Mouse (Mus musculus) CH12.LX (cell line): ENCODE measurements around the gene Plk4.

Experiments used
- BHLHE40 ChIP-seq: IDR thresholded peaks from 2 replicates; pipeline ENCODE4 v1.6.1; 2011; ENCODE audit warnings: mild to moderate bottlenecking, low read depth, low read length, improper control_type of control experiment
- CTCF ChIP-seq, 2 experiments: IDR thresholded peaks in 1 of 2; conservative IDR thresholded peaks in 1 of 2; 2 replicates each; pipeline ENCODE4 v1.5.1; 2011 to 2012; ENCODE audit warnings: low read depth in 2 of 2, low read length in 2 of 2, improper control_type of control experiment in 1 of 2, inconsistent platforms in 1 of 2, mild to moderate bottlenecking in 1 of 2, moderate library complexity in 1 of 2
- E2F4 ChIP-seq: IDR thresholded peaks from 2 replicates; pipeline ENCODE4 v1.6.1; 2011; ENCODE audit warnings: low read depth, low read length, improper control_type of control experiment; ENCODE audit not compliant: insufficient replicate concordance
- ELF1 ChIP-seq: IDR thresholded peaks from 2 replicates; pipeline ENCODE4 v1.6.1; 2014; ENCODE audit warnings: low read depth, mild to moderate bottlenecking, inconsistent platforms, low read length, improper control_type of control experiment
- EP300 ChIP-seq: IDR thresholded peaks from 2 replicates; pipeline ENCODE4 v1.6.1; 2011; ENCODE audit warnings: low read length, improper control_type of control experiment
- POLR2A ChIP-seq: IDR thresholded peaks from 2 replicates; pipeline ENCODE4 v1.6.1; 2011; ENCODE audit warnings: low read depth, mild to moderate bottlenecking, improper control_type of control experiment, low read length
- RCOR1 ChIP-seq: conservative IDR thresholded peaks from 2 replicates; pipeline ENCODE4 v1.6.1; 2012; ENCODE audit warnings: low read depth, mild to moderate bottlenecking, inconsistent platforms, low read length, improper control_type of control experiment
- ZC3H11A ChIP-seq: IDR thresholded peaks from 2 replicates; pipeline ENCODE4 v1.6.1; 2012; ENCODE audit warnings: low read depth, mild to moderate bottlenecking, inconsistent platforms, low read length, improper control_type of control experiment

DNA sequence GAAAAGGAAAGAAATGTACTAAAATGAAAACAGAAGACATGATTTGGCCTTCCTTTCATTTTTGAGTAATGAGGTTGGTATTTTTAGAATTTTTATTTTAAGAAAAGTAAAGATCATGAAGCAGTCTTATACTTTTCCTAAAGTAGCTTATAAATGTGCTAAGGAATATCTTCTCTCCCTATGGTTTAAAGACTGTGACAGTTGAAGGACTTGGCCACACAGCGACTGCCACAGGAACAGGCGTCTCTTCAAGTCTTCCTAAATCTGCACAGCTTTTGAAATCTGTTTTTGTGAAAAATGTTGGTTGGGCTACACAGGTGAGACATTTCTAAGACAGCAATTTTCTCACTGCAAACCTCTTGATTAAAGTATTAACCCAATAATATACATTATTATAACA is 13.5 kb downstream of the Plk4 start:
- TF ChIP-seq EP300 (no peak), ZC3H11A (no peak), BHLHE40 (no peak), ELF1 (no peak), CTCF (conservative IDR thresholded peaks at IDR 0.05 in 1 of 2, IDR thresholded peaks at IDR 0.05 in 1 of 2; ENCODE audit: low read depth in 2 of 2, low read length in 2 of 2) (no peak), POLR2A (no peak), E2F4 (no peak), RCOR1 (no peak)
